Mouse (Mus musculus) left cerebral cortex, adult 2 months (tissue): ENCODE results near the gene Gnpat. TPM values are rescaled to one million over a fixed set of nuclear protein-coding genes. Genes with fewer than 3 reads are reported as not detected.
A peak's percentile ranks its signal among the peaks of the same experiment; 100 is the strongest.

ENCODE experiments used
- DNase-seq, 2 experiments: peaks; one replicate each; pipeline ENCODE4 v3.0.0; 2021 to 2022; ENCODE audit warnings: low spot score in 2 of 2, mixed read lengths in 1 of 2; ENCODE audit errors: extremely low spot score in 1 of 2
- H3K27ac ChIP-seq: fragments of 200-600 bp; 2 replicates; pipeline ENCODE4 v1.8.1; 2022
- H3K4me3 ChIP-seq: fragments of 200-600 bp; 2 replicates; pipeline ENCODE4 v1.8.1; 2022
- CTCF ChIP-seq: fragments of 200-600 bp; IDR thresholded peaks from 2 replicates; pipeline ENCODE4 v1.8.1; 2022; ENCODE audit warnings: antibody characterized with exemption, mild to moderate bottlenecking, moderate library complexity
- intact Hi-C: fragments of 180-260 bp; cut with DNase I; formaldehyde crosslinking; loops from one replicate; pipeline ENCODE4 v1.15.1; 2025
- total RNA-seq, 2 experiments: library from RNA; stranded (reverse); gene quantifications; 2 replicates each; pipeline ENCODE4 v1.2.3; 2021

The Gnpat gene
- total RNA-seq, 2 experiments from 2014 or later, result 54.7 to 65.8 TPM

- no peak overlapping the region for H3K4me3 ChIP-seq
- TF ChIP-seq CTCF, result no peak
- DNase-seq, result no peak
- no peak overlapping the region for H3K27ac ChIP-seq
- intact Hi-C loops, result no loop called here
These were observed 17.3 kb upstream of the Gnpat start for GRCm38 (mm10) chr8:124845573-124845972.

- H3K4me3 ChIP-seq, result no peak overlapping the region
- intact Hi-C loops, result no loop called here
- no peak for TF ChIP-seq CTCF
- H3K27ac ChIP-seq, result no peak overlapping the region
- DNase-seq, result no peak
These were observed 9.3 kb upstream of the Gnpat start for GRCm38 (mm10) chr8:124853511-124853910.

DNA sequence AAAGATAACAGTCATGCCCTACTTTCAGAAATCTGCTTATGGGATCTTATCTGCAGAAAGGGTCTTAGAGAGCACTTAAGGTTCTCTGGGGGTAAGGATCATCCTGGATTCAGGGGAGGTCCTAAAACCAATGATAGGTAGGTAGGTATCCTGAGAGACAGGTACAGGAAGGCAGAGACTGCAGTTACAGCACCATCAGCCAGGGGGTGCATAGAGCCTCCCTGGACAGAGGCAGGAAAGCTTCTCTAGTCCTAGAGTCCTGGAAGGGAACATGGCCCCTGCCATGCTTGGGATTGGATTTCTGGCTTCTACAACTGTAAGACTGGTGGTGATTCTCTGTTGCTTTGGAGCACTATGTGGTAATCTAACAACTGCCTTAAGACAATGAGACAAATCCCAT is 3.4 kb upstream of the Gnpat start:
- no peak for DNase-seq
- Histone ChIP-seq H3K4me3 (no peak overlapping the region), H3K27ac (no peak overlapping the region)
- intact Hi-C loops, result no loop called here
- TF ChIP-seq CTCF, result peak; percentile 35

DNA sequence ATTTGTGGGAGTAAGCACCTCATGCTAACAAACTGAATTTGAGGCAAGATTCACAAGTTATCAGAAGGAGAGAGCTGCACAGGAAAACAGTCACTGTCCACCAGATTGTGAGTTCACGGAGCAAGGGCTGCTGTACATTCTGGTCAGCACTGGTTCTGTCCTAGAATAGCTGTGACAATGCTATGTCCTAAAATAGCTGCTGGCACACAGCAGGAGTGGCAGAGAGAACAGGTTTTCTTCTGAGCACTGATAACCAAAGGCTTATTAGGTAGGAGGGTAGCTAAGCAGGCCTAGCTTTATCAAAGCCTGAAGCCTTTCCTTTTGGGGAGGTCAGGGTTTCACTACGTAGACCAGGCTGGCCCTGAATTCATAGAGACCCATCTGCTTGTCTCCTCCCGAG is 2.6 kb upstream of the Gnpat start:
- TF ChIP-seq CTCF, result no peak
- H3K27ac ChIP-seq, result no peak overlapping the region
- no peak overlapping the region for H3K4me3 ChIP-seq
- intact Hi-C loops, result loop anchor here (10.0 kb wide), 1 partner anchor 155 kb away; the partner anchor contains the start of gene Tsnax
- no peak for DNase-seq

DNA sequence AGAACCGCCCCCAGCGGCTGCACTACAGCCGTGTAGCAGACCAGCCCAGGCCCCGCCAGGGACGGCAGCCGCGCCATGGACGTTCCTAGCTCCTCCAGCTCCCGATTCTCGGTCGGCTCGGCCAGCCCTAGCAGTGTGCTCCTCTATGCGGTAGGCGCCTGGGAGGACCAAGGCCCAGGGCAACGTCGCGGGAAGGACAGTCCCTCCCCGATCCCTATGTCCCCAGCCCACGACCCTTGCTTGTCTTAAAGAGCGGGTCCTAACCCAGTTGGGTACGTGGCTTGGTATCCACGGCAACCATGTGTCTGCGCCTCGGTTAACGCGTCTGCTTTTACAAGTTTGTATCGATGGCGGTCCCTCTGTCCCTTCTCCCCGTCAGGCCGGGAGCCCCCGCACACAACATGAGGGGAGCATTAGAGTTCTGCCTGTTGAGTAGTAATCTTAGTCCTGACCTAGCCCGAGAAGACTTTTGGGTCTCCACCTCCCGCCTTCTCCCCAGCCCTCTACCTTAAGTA is 387 bp downstream of the Gnpat start:
- Histone ChIP-seq H3K27ac (peak overlapping the region; percentile 97), H3K4me3 (peak overlapping the region; percentile 90)
- no peak for DNase-seq
- intact Hi-C loops, result loop anchor here (1.0 to 10.0 kb wide), 2 partner anchors 34 to 152 kb away; partner anchors contain the start of genes Exoc8, Sprtn and Tsnax
- no peak for TF ChIP-seq CTCF

DNA sequence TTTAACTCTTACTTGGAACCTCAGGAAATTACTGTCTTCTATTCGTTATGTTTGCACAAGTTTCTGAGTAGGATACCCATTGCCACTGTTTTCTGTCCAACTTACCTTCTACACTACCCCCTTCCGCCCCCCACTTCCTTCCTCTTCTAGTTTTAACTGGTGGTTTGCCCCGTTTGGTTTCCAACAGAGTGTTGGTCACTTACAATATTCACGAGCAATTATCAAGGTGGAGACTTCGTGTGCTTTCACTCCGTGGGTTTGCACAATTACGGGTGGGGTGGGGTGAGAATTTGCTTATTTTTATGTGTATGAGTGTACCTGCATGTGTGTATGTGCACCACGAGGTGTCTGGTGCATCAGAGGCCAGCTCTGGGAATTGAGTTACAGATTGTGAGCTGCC is 896 bp downstream of the Gnpat start:
- Histone ChIP-seq H3K27ac (peak overlapping the region; percentile 97; the same call in 1 of the 2 replicates), H3K4me3 (peak overlapping the region; percentile 90)
- intact Hi-C loops, result loop anchor here (1.0 to 10.0 kb wide), 2 partner anchors 34 to 151 kb away; partner anchors contain the start of genes Exoc8, Sprtn and Tsnax
- no peak for DNase-seq
- no peak for TF ChIP-seq CTCF

DNA sequence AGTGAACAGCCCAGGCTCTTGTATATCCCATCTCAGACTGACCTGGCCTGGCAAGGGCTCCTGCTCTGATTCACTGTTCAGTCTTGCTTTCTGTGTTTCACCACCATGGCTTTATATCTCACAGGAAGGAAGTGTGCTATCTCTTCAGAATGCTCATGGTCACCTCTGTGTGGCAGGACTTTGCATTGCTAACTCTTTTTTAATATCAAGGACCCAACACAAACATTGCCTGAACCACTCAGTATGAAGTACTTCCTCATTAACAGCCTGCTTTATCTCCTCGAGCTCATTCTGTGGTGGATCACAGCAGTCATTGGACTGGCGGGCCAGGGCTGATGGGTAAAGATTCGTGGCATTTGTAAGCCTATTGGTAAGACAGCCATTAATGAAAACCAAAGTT is 3.8 kb downstream of the Gnpat start:
- Histone ChIP-seq H3K4me3 (no peak overlapping the region), H3K27ac (no peak overlapping the region)
- TF ChIP-seq CTCF, result no peak
- intact Hi-C loops, result loop anchor here (10.0 kb wide), 1 partner anchor 148 kb away; the partner anchor contains the start of gene Tsnax
- DNase-seq, result no peak

DNA sequence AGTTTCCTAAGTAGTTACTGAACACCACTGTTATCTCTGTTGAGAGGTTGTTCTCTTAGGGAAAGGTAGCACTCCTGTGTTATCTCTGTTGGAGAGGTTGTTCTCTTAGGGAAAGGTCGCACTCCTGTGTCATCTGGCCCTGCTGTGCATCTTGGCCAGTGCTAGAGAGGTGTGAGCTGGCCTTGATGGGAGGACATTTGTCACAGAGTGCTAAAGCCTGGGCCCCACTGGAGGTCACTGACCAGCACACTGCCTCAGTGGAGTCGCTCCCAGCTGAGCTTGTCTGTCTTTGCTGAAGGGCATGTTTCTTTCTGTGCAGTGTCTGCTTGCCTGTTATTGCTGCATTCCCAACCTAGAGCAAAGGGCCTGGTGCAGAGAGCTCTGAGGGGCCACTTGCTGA is 4.3 kb downstream of the Gnpat start:
- no peak for TF ChIP-seq CTCF
- Histone ChIP-seq H3K27ac (no peak overlapping the region), H3K4me3 (no peak overlapping the region)
- no peak for DNase-seq
- intact Hi-C loops, result loop anchor here (10.0 kb wide), 1 partner anchor 148 kb away; the partner anchor contains the start of gene Tsnax

DNA sequence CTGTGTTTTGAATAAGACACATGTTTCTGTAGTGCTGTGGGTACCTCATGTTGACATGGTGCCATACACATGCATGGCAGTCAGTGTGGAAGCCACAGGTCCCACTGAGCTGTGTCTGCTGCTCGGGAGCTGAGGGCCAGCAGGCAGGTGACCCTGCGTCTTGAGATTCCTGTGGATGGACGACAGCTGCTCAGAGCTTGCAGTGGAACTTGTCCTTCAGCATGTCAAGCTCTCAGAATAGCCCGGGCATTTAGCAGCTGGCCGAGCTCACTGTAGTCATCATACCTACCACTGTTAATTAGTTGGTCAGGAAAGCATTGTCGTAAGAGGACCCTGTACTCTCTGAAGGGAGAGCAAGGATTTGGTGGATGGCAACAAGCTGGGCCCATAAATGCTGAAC is 6.9 kb downstream of the Gnpat start:
- intact Hi-C loops, result loop anchor here (10.0 kb wide), 1 partner anchor 145 kb away; the partner anchor contains the start of gene Tsnax
- no peak for DNase-seq
- Histone ChIP-seq H3K27ac (no peak overlapping the region), H3K4me3 (no peak overlapping the region)
- TF ChIP-seq CTCF, result no peak

GRCm38 (mm10) chr8:124871474-124871873 is 8.6 kb downstream of the Gnpat start:
- TF ChIP-seq CTCF, result no peak
- no peak for DNase-seq
- Histone ChIP-seq H3K4me3 (no peak overlapping the region), H3K27ac (no peak overlapping the region)
- intact Hi-C loops, result no loop called here

DNA sequence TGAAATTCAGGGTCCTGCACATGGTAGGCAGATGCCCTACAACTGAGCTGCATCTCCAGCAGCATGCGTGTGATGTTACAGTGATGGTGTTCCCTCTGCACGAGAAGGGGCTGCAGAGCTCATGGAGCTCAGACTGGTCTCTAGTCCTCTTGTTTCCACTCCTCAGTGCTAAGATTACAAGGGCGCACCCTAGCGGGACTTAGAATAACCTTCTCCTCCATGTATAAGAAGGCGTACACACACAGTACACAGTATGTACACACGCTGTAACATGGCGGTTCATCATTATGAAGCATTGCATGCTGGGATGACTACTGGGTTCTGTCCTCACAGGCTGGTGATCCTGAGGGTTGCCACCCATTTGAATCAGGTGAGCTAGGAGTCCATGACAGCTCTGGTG is 9.2 kb downstream of the Gnpat start:
- no peak for DNase-seq
- Histone ChIP-seq H3K4me3 (no peak overlapping the region), H3K27ac (no peak overlapping the region)
- no peak for TF ChIP-seq CTCF
- intact Hi-C loops, result no loop called here

- H3K27ac ChIP-seq, result no peak overlapping the region
- no peak for TF ChIP-seq CTCF
- no peak for DNase-seq
- intact Hi-C loops, result no loop called here
- H3K4me3 ChIP-seq, result no peak overlapping the region
These were observed 9.9 kb downstream of the Gnpat start for GRCm38 (mm10) chr8:124872690-124873089.

DNA sequence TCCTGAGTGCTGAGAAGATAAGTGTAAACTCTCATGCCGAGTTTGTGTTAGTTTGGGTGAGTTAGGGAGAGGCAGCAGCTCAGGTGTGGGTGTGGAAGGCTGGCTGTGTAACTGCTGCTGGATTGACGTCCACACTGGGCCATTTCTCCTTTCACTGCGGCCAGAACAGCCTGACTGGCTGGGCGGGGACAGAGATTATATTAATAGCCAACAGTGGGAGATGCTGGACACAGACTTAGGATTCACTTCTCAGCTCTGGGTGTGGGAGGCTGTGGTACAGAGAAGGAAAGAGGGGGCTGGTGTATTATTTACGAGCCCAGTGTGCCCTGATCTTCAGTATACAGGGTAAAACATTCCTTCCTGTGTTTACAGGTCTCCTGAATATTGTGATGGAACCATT is 15.3 kb downstream of the Gnpat start:
- no peak for DNase-seq
- H3K27ac ChIP-seq, result no peak overlapping the region
- no peak for TF ChIP-seq CTCF
- H3K4me3 ChIP-seq, result no peak overlapping the region
- intact Hi-C loops, result no loop called here
